Mouse (Mus musculus): ENCODE results near the gene Rtn4rl1.

Gene Rtn4rl1

GRCm38 (mm10) chr11:75193256-75194071 lies at the start of gene Rtn4rl1:
TSS of gene Rtn4rl1 (plus strand) at chr11:75193783.
- peak; percentile 91 for DNase-seq (ENCODE audit: low read depth, low spot score)

- DNase-seq (ENCODE audit: low read depth, low spot score), result no peak
These were observed 47.7 kb upstream of the Rtn4rl1 start for GRCm38 (mm10) chr11:75145841-75146240.

GRCm38 (mm10) chr11:75147106-75147845 lies 46.3 kb upstream of the Rtn4rl1 start:
- DNase-seq (ENCODE audit: low read depth, low spot score), result no peak

GRCm38 (mm10) chr11:75147846-75148168 lies 45.8 kb upstream of the Rtn4rl1 start:
- no peak for DNase-seq (ENCODE audit: low read depth, low spot score)

GRCm38 (mm10) chr11:75148332-75149035 lies 45.1 kb upstream of the Rtn4rl1 start:
- no peak for DNase-seq (ENCODE audit: low read depth, low spot score)

- DNase-seq (ENCODE audit: low read depth, low spot score), result no peak
These were observed 43.2 kb upstream of the Rtn4rl1 start for GRCm38 (mm10) chr11:75150346-75150745.

- DNase-seq (ENCODE audit: low read depth, low spot score), result no peak
These were observed 40.7 kb upstream of the Rtn4rl1 start for GRCm38 (mm10) chr11:75152603-75153557.

- DNase-seq (ENCODE audit: low read depth, low spot score), result peak; percentile 54
These were observed 39.5 kb upstream of the Rtn4rl1 start for GRCm38 (mm10) chr11:75154053-75154585.

- DNase-seq (ENCODE audit: low read depth, low spot score), result no peak
These were observed 37.6 kb upstream of the Rtn4rl1 start for GRCm38 (mm10) chr11:75155985-75156384.

GRCm38 (mm10) chr11:75156416-75156815 lies 37.2 kb upstream of the Rtn4rl1 start:
- no peak for DNase-seq (ENCODE audit: low read depth, low spot score)

GRCm38 (mm10) chr11:75157037-75157436 lies 36.5 kb upstream of the Rtn4rl1 start:
- DNase-seq (ENCODE audit: low read depth, low spot score), result no peak

- no peak for DNase-seq (ENCODE audit: low read depth, low spot score)
These were observed 35.7 kb upstream of the Rtn4rl1 start for GRCm38 (mm10) chr11:75157901-75158300.

- DNase-seq (ENCODE audit: low read depth, low spot score), result no peak
These were observed 35.2 kb upstream of the Rtn4rl1 start for GRCm38 (mm10) chr11:75158432-75158831.

GRCm38 (mm10) chr11:75159564-75159963 lies 34.0 kb upstream of the Rtn4rl1 start:
- DNase-seq (ENCODE audit: low read depth, low spot score), result no peak

- DNase-seq (ENCODE audit: low read depth, low spot score), result no peak
These were observed 32.6 kb upstream of the Rtn4rl1 start for GRCm38 (mm10) chr11:75160954-75161353.

- no peak for DNase-seq (ENCODE audit: low read depth, low spot score)
These were observed 32.1 kb upstream of the Rtn4rl1 start for GRCm38 (mm10) chr11:75161417-75162008.

- DNase-seq (ENCODE audit: low read depth, low spot score), result no peak
These were observed 30.9 kb upstream of the Rtn4rl1 start for GRCm38 (mm10) chr11:75162591-75163080.

GRCm38 (mm10) chr11:75163379-75163778 lies 30.2 kb upstream of the Rtn4rl1 start:
- no peak for DNase-seq (ENCODE audit: low read depth, low spot score)

- DNase-seq (ENCODE audit: low read depth, low spot score), result no peak
These were observed 29.5 kb upstream of the Rtn4rl1 start for GRCm38 (mm10) chr11:75164051-75164450.

GRCm38 (mm10) chr11:75164750-75165149 lies 28.8 kb upstream of the Rtn4rl1 start:
- DNase-seq (ENCODE audit: low read depth, low spot score), result no peak

Measured in CD4-positive helper T cell, adult 2 months (primary cell).